Mouse (Mus musculus): ENCODE results near the gene Shc3.

GRCm38 (mm10) chr13:51523311-51523710 is 45.9 kb downstream of the Shc3 start:
- TF ChIP-seq USF1 (IDR thresholded peaks at IDR 0.05; ENCODE audit: low read depth, low read length) (no peak), POLR2A (IDR thresholded peaks at IDR 0.05; ENCODE audit: low read depth, low read length) (no peak), HCFC1 (IDR thresholded peaks at IDR 0.05; ENCODE audit: low read depth, low read length) (no peak), USF2 (conservative IDR thresholded peaks at IDR 0.05; ENCODE audit: low read depth, low read length) (no peak), CTCF (conservative IDR thresholded peaks at IDR 0.05 in 1 of 2, IDR thresholded peaks at IDR 0.05 in 1 of 2; ENCODE audit: low read depth in 2 of 2, low read length in 2 of 2) (no peak), ELF1 (IDR thresholded peaks at IDR 0.05; ENCODE audit: low read depth, low read length) (no peak), ZC3H11A (IDR thresholded peaks at IDR 0.05; ENCODE audit: low read depth, low read length) (no peak), E2F4 (IDR thresholded peaks at IDR 0.05; ENCODE audit: insufficient replicate concordance, low read depth, low read length) (no peak), JUN (IDR thresholded peaks at IDR 0.05; ENCODE audit: insufficient read depth, low read depth, low read length) (no peak), MAFK (IDR thresholded peaks at IDR 0.05; ENCODE audit: insufficient replicate concordance, low read length) (no peak), MAX (IDR thresholded peaks at IDR 0.05; ENCODE audit: low read length) (no peak), EP300 (IDR thresholded peaks at IDR 0.05; ENCODE audit: low read length) (no peak)

Data from CH12.LX (cell line).